Mouse (Mus musculus) spleen, postnatal 4 days (tissue): ENCODE data around the gene Adra2a.

Experiments
- DNase-seq, 2 experiments: peaks; one replicate each; pipeline ENCODE4 v3.0.0; 2022; ENCODE audit warnings: low spot score in 2 of 2

The Adra2a gene

GRCm38 (mm10) chr19:54076362-54077349, 32.7 kb downstream of the Adra2a start:
- DNase-seq: no peak

- no peak for DNase-seq
Observed at GRCm38 (mm10) chr19:54081303-54081702, 37.4 kb downstream of the Adra2a start.

- DNase-seq: no peak
Observed at GRCm38 (mm10) chr19:54081716-54082165, 37.8 kb downstream of the Adra2a start.

- DNase-seq: no peak
Observed at GRCm38 (mm10) chr19:54087319-54087718, 43.4 kb downstream of the Adra2a start.

GRCm38 (mm10) chr19:54093599-54093998, 49.6 kb downstream of the Adra2a start:
- DNase-seq: no peak

GRCm38 (mm10) chr19:54095716-54096115, 51.8 kb downstream of the Adra2a start:
- no peak for DNase-seq

GRCm38 (mm10) chr19:54098367-54098766, 54.4 kb downstream of the Adra2a start:
- no peak for DNase-seq
